In the genomic region with DNA sequence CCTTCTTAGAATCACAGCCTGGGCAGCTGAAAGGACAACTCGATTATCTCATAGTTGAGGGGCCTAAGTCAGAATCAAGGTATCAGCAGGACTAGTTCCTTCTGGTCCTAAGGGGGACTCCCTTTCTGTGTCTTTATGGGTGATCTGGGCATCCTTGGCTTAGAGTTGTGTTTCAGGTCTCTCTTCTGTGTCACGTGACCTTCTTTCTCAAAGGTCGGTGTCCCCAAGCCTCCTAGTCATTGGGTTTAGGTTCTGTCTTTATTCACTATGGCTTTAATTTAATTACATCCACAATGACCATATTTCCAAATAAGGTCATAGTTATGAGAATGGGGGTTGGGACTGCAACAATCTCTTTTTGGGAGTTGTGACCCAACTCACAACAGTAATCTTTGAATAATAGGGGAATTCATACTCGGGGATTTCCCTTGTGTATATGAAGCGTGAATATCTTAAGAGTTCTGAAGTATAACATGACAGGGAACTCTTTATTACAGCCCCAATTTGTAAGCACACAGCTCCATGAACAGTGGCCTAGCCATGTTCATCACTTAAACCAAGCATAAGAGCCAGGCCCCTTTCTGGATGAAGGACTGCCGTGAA, we compare ENCODE assay signal across 20 mouse cellular contexts.
DNase-seq lines count a peak whose midpoint lies in the region; ATAC-seq and TF ChIP-seq lines count a peak whose summit lies in the region.
"Had no signal": no experiment of that assay in that cellular context is flagged by ENCODE, and none has a peak within 500 bp of the region (broad histone marks: within the 10 kb centered on the region; RNA-seq: fewer than 3 reads in every experiment).

No protein-coding gene starts in this region.

- no peak for TF ChIP-seq RAD21 in MEL (IDR thresholded peaks at IDR 0.05; ENCODE audit: low read depth, low read length)

- no peaks in the 10 kb centered on the region for H3K27me3 ChIP-seq in forebrain, embryonic 13.5 days
- no peaks in the 10 kb centered on the region for H3K27me3 ChIP-seq in forebrain, embryonic 11.5 days (ENCODE audit: control insufficient read depth, insufficient read depth, low read length)
- peaks cover 2% of the 10 kb centered on the region in 2 experiments; a peak in 2 of 4 replicates for H3K27me3 ChIP-seq in MEL (ENCODE audit: control insufficient read depth in 1 of 2, insufficient read depth in 2 of 2, low read length in 2 of 2)
- H3K27me3 ChIP-seq: heart, embryonic 13.5 days had no signal

- no peak overlapping the region for H3K4me2 ChIP-seq in forebrain, embryonic 13.5 days
- no peak overlapping the region for H3K4me2 ChIP-seq in forebrain, embryonic 11.5 days (ENCODE audit: low read depth, low read length, severe bottlenecking)
- H3K4me2 ChIP-seq: heart, embryonic 13.5 days; hindbrain, embryonic 12.5 days had no signal

- no peak overlapping the region for H3K4me3 ChIP-seq in forebrain, embryonic 13.5 days
- no peak overlapping the region for H3K4me3 ChIP-seq in forebrain, embryonic 11.5 days (ENCODE audit: low read depth, low read length)
- no peak overlapping the region for H3K4me3 ChIP-seq in MEL (ENCODE audit: control insufficient read depth in 1 of 2, insufficient read depth in 1 of 2, low read depth in 2 of 2, low read length in 2 of 2)
- H3K4me3 ChIP-seq: embryonic facial prominence, embryonic 10.5 days; heart, embryonic 13.5 days; hindbrain, embryonic 12.5 days had no signal

- 93% methylated on average over 6 of the region's 6 CpGs for WGBS in forebrain, embryonic 13.5 days
- WGBS in forebrain, embryonic 11.5 days: 91% methylated on average over 6 of the region's 6 CpGs

- intact Hi-C loops in heart, postnatal 25 days (cut with DNase I): no loop called here

- H3K27ac ChIP-seq in forebrain, embryonic 13.5 days: peak overlapping the region; percentile 76
- H3K27ac ChIP-seq in forebrain, embryonic 11.5 days (ENCODE audit: low read depth, low read length): no peak overlapping the region
- no peak overlapping the region for H3K27ac ChIP-seq in MEL (ENCODE audit: control insufficient read depth, low read depth, low read length)
- H3K27ac ChIP-seq: embryonic facial prominence, embryonic 10.5 days; heart, embryonic 13.5 days; hindbrain, embryonic 12.5 days had no signal

- no peak for DNase-seq in forebrain, embryonic 11.5 days (ENCODE audit: low spot score)
- peak; percentile 44 for DNase-seq in heart, adult 11 months
- no peak for DNase-seq in heart, postnatal 25 days (ENCODE audit: low spot score)
- DNase-seq in MEL (ENCODE audit: low read depth, low spot score): no peak
- DNase-seq in embryo, embryonic 10.5 days (ENCODE audit: low spot score): no peak
- DNase-seq: adrenal gland, postnatal 10 days; B cell, adult 2 months; cerebellum, adult 18-20 months; cerebellum, adult 9-11 months; cerebellum, postnatal 36 days; gastrocnemius, postnatal 14 days; heart, postnatal 4 days; kidney, adult 8-10 months had no signal

- TF ChIP-seq POLR2A in MEL (IDR thresholded peaks at IDR 0.05; ENCODE audit: control insufficient read depth in 1 of 2, insufficient read depth in 1 of 2, low read depth in 1 of 2, low read length in 2 of 2, poor library complexity in 1 of 2): no peak

- TF ChIP-seq EP300 in MEL (IDR thresholded peaks at IDR 0.05; ENCODE audit: low read depth in 1 of 2, low read length in 2 of 2): no peak

- no peak for TF ChIP-seq CTCF in MEL (IDR thresholded peaks at IDR 0.05 in 2 of 3, conservative IDR thresholded peaks at IDR 0.05 in 1 of 3; ENCODE audit: control insufficient read depth in 1 of 3, insufficient read depth in 1 of 3, low read depth in 2 of 3, low read length in 3 of 3, poor library complexity in 1 of 3, severe bottlenecking in 1 of 3)

- H3K9me3 ChIP-seq in forebrain, embryonic 13.5 days (replicated peaks): no peaks in the 10 kb centered on the region
- no peaks in the 10 kb centered on the region for H3K9me3 ChIP-seq in forebrain, embryonic 11.5 days (ENCODE audit: control insufficient read depth, low read length)
- H3K9me3 ChIP-seq in MEL (replicated peaks; ENCODE audit: insufficient read depth, low read length): no peaks in the 10 kb centered on the region
- H3K9me3 ChIP-seq: embryonic facial prominence, embryonic 10.5 days; G1E; heart, embryonic 13.5 days; hindbrain, embryonic 12.5 days had no signal

- no peak overlapping the region for H3K9ac ChIP-seq in forebrain, embryonic 13.5 days
- H3K9ac ChIP-seq in forebrain, embryonic 11.5 days (ENCODE audit: low read length): no peak overlapping the region
- H3K9ac ChIP-seq in MEL (ENCODE audit: control insufficient read depth, low read depth, low read length, poor library complexity, severe bottlenecking): no peak overlapping the region
- H3K9ac ChIP-seq: heart, embryonic 13.5 days; hindbrain, embryonic 12.5 days had no signal

- H3K79me2 ChIP-seq in MEL (ENCODE audit: control insufficient read depth, insufficient read depth, low read length, poor library complexity): no peaks in the 10 kb centered on the region

- no peak for ATAC-seq in forebrain, embryonic 13.5 days
- ATAC-seq in forebrain, embryonic 11.5 days (replicated peaks; ENCODE audit: low FRiP score): no peak
- ATAC-seq in cerebellum, adult (ENCODE audit: insufficient number of reproducible peaks, low FRiP score, low TSS enrichment): no peak
- ATAC-seq: intestine, postnatal 0 days had no signal

- no peaks in the 10 kb centered on the region for H3K36me3 ChIP-seq in forebrain, embryonic 13.5 days (ENCODE audit: poor library complexity, severe bottlenecking)
- no peaks in the 10 kb centered on the region for H3K36me3 ChIP-seq in forebrain, embryonic 11.5 days (ENCODE audit: control insufficient read depth, insufficient read depth, low read length)
- peaks cover 0 to 3% of the 10 kb centered on the region in 2 experiments; a peak in 1 of 4 replicates for H3K36me3 ChIP-seq in MEL (ENCODE audit: control insufficient read depth in 1 of 2, insufficient read depth in 2 of 2, low read length in 2 of 2)
- H3K36me3 ChIP-seq: embryonic facial prominence, embryonic 10.5 days; G1E; heart, embryonic 13.5 days; hindbrain, embryonic 12.5 days had no signal

- H3K4me1 ChIP-seq in forebrain, embryonic 13.5 days: peaks cover 25% of the 10 kb centered on the region
- H3K4me1 ChIP-seq in forebrain, embryonic 11.5 days (replicated peaks; ENCODE audit: control insufficient read depth, insufficient read depth, low read length): peaks cover 18% of the 10 kb centered on the region; the same call in 1 of the 2 replicates
- H3K4me1 ChIP-seq in MEL (ENCODE audit: control insufficient read depth in 1 of 2, insufficient read depth in 2 of 2, low read length in 2 of 2): peaks cover 0 to 7% of the 10 kb centered on the region in 2 experiments; a peak in 2 of 4 replicates

TF ChIP-seq in MEL, 35 proteins besides CTCF, POLR2A, EP300 and RAD21:
- TF ChIP-seq USF1 (IDR thresholded peaks at IDR 0.05; ENCODE audit: low read depth, low read length): peak; percentile 21; the same call in 1 of the 2 replicates
- no peak for TF ChIP-seq POLR2AphosphoS5 (IDR thresholded peaks at IDR 0.05; ENCODE audit: borderline replicate concordance, low read depth, low read length)
- TF ChIP-seq MYB (IDR thresholded peaks at IDR 0.05; ENCODE audit: low read depth, low read length): no peak
